Mouse (Mus musculus): ENCODE measurements around the gene Xrn1. TPM values are rescaled to one million over a fixed set of nuclear protein-coding genes. Genes with fewer than 3 reads are reported as not detected.
"Not testable (repeated sequence)": the region's sequence is repeated elsewhere in the genome, so short reads cannot be mapped to it uniquely, and the experiment has no call there.

Xrn1 gene
- total RNA-seq (2021) = 10 to 100 TPM; 24.0 to 28.5 TPM

- DNase-seq (ENCODE audit: extremely low spot score in 1 of 2, low spot score in 1 of 2) = peak; percentile 82 to 90
These were observed at the start of gene Xrn1 for GRCm38 (mm10) chr9:95954585-95955461. Xrn1 (plus strand) TSS chr9:95954760.

GRCm38 (mm10) chr9:95932855-95933254 lies 21.7 kb upstream of the Xrn1 start:
- no peak for DNase-seq (ENCODE audit: extremely low spot score in 1 of 2, low spot score in 1 of 2)

GRCm38 (mm10) chr9:95953658-95954057 lies 902 bp upstream of the Xrn1 start:
- DNase-seq (ENCODE audit: extremely low spot score in 1 of 2, low spot score in 1 of 2) = no peak

GRCm38 (mm10) chr9:95954226-95954584 lies 355 bp upstream of the Xrn1 start:
- DNase-seq (ENCODE audit: extremely low spot score in 1 of 2, low spot score in 1 of 2) = peak in 1 of 2 experiments; percentile 27

GRCm38 (mm10) chr9:95957611-95958010 lies 3.1 kb downstream of the Xrn1 start:
- no peak for DNase-seq (ENCODE audit: extremely low spot score in 1 of 2, low spot score in 1 of 2)

GRCm38 (mm10) chr9:95958041-95958730 lies 3.6 kb downstream of the Xrn1 start:
- DNase-seq (ENCODE audit: extremely low spot score in 1 of 2, low spot score in 1 of 2) = no peak

- not testable (repeated sequence) for DNase-seq (ENCODE audit: extremely low spot score in 1 of 2, low spot score in 1 of 2)
These were observed 4.2 kb downstream of the Xrn1 start for GRCm38 (mm10) chr9:95958731-95959105.

- no peak for DNase-seq (ENCODE audit: extremely low spot score in 1 of 2, low spot score in 1 of 2)
These were observed 4.7 kb downstream of the Xrn1 start for GRCm38 (mm10) chr9:95959246-95959645.

- no peak for DNase-seq (ENCODE audit: extremely low spot score in 1 of 2, low spot score in 1 of 2)
These were observed 5.3 kb downstream of the Xrn1 start for GRCm38 (mm10) chr9:95959732-95960428.

- DNase-seq (ENCODE audit: extremely low spot score in 1 of 2, low spot score in 1 of 2) = no peak
These were observed 6.5 kb downstream of the Xrn1 start for GRCm38 (mm10) chr9:95961058-95961457.

GRCm38 (mm10) chr9:95964037-95964436 lies 9.5 kb downstream of the Xrn1 start:
- no peak for DNase-seq (ENCODE audit: extremely low spot score in 1 of 2, low spot score in 1 of 2)

- no peak for DNase-seq (ENCODE audit: extremely low spot score in 1 of 2, low spot score in 1 of 2)
These were observed 23.7 kb downstream of the Xrn1 start for GRCm38 (mm10) chr9:95978279-95978678.

GRCm38 (mm10) chr9:95979896-95980295 lies 25.3 kb downstream of the Xrn1 start:
- DNase-seq (ENCODE audit: extremely low spot score in 1 of 2, low spot score in 1 of 2) = no peak

GRCm38 (mm10) chr9:95992255-95992654 lies 37.7 kb downstream of the Xrn1 start:
- DNase-seq (ENCODE audit: extremely low spot score in 1 of 2, low spot score in 1 of 2) = no peak

- no peak for DNase-seq (ENCODE audit: extremely low spot score in 1 of 2, low spot score in 1 of 2)
These were observed 49.9 kb downstream of the Xrn1 start for GRCm38 (mm10) chr9:96004455-96004854.

GRCm38 (mm10) chr9:96010664-96011063 lies 56.1 kb downstream of the Xrn1 start:
- DNase-seq (ENCODE audit: extremely low spot score in 1 of 2, low spot score in 1 of 2) = no peak

- DNase-seq (ENCODE audit: extremely low spot score in 1 of 2, low spot score in 1 of 2) = no peak
These were observed 69.4 kb downstream of the Xrn1 start for GRCm38 (mm10) chr9:96023921-96024320.

- DNase-seq (ENCODE audit: extremely low spot score in 1 of 2, low spot score in 1 of 2) = no peak
These were observed 73.4 kb downstream of the Xrn1 start for GRCm38 (mm10) chr9:96027913-96028312.

GRCm38 (mm10) chr9:96028818-96029217 lies 74.3 kb downstream of the Xrn1 start:
- peak in 1 of 2 experiments; percentile 29 for DNase-seq (ENCODE audit: extremely low spot score in 1 of 2, low spot score in 1 of 2)

- DNase-seq (ENCODE audit: extremely low spot score in 1 of 2, low spot score in 1 of 2) = no peak
These were observed 75.3 kb downstream of the Xrn1 start for GRCm38 (mm10) chr9:96029886-96030285.

All from layer of hippocampus, postnatal 25 days (tissue).